Mouse (Mus musculus) MEL (cell line): ENCODE measurements around the gene Cacng3.

Experiments
- BHLHE40 ChIP-seq: IDR thresholded peaks from 2 replicates; pipeline ENCODE4 v1.6.1; 2012; ENCODE audit warnings: low read depth, mild to moderate bottlenecking, inconsistent platforms, low read length, improper control_type of control experiment, borderline replicate concordance
- CTCF ChIP-seq, 3 experiments: IDR thresholded peaks in 2 of 3; conservative IDR thresholded peaks in 1 of 3; 2 replicates each; pipeline ENCODE4 v1.5.1; 2011 to 2012; ENCODE audit warnings: low read length in 3 of 3, low read depth in 2 of 3, mild to moderate bottlenecking in 2 of 3, improper control_type of control experiment in 1 of 3, inconsistent platforms in 1 of 3, mixed read lengths in 1 of 3, moderate library complexity in 1 of 3; ENCODE audit not compliant: control insufficient read depth in 1 of 3, insufficient read depth in 1 of 3, poor library complexity in 1 of 3, severe bottlenecking in 1 of 3
- E2F4 ChIP-seq: IDR thresholded peaks from 2 replicates; pipeline ENCODE4 v1.6.1; 2011; ENCODE audit warnings: low read depth, low read length, improper control_type of control experiment, borderline replicate concordance
- GABPA ChIP-seq: IDR thresholded peaks from 2 replicates; pipeline ENCODE4 v1.6.1; 2012; ENCODE audit warnings: low read depth, mild to moderate bottlenecking, inconsistent platforms, low read length, improper control_type of control experiment, moderate library complexity
- HCFC1 ChIP-seq: IDR thresholded peaks from 2 replicates; pipeline ENCODE4 v1.6.1; 2012; ENCODE audit warnings: low read depth, mild to moderate bottlenecking, inconsistent platforms, low read length, improper control_type of control experiment, moderate library complexity
- MXI1 ChIP-seq: IDR thresholded peaks from 2 replicates; pipeline ENCODE4 v1.6.1; 2011; ENCODE audit warnings: mild to moderate bottlenecking, low read depth, low read length, improper control_type of control experiment
- POLR2A ChIP-seq, 2 experiments: IDR thresholded peaks; 2 replicates each; pipeline ENCODE4 v1.6.1; 2011 to 2012; ENCODE audit warnings: low read length in 2 of 2, mild to moderate bottlenecking in 2 of 2, control low read depth in 1 of 2, improper control_type of control experiment in 1 of 2, low read depth in 1 of 2, moderate library complexity in 1 of 2; ENCODE audit not compliant: control insufficient read depth in 1 of 2, insufficient read depth in 1 of 2, poor library complexity in 1 of 2
- TAL1 ChIP-seq: IDR thresholded peaks from 2 replicates; pipeline ENCODE4 v1.6.1; 2012; ENCODE audit warnings: mild to moderate bottlenecking, inconsistent platforms, low read length, moderate library complexity, mixed read lengths
- USF1 ChIP-seq: IDR thresholded peaks from 2 replicates; pipeline ENCODE4 v1.6.1; 2014; ENCODE audit warnings: low read depth, mild to moderate bottlenecking, inconsistent platforms, low read length, improper control_type of control experiment, moderate library complexity
- USF2 ChIP-seq, 2 experiments: IDR thresholded peaks; 2 replicates each; pipeline ENCODE4 v1.6.1; 2011 to 2012; ENCODE audit warnings: improper control_type of control experiment in 2 of 2, low read length in 2 of 2, borderline replicate concordance in 1 of 2, inconsistent platforms in 1 of 2, low read depth in 1 of 2, mild to moderate bottlenecking in 1 of 2; ENCODE audit not compliant: insufficient read depth in 1 of 2

DNA sequence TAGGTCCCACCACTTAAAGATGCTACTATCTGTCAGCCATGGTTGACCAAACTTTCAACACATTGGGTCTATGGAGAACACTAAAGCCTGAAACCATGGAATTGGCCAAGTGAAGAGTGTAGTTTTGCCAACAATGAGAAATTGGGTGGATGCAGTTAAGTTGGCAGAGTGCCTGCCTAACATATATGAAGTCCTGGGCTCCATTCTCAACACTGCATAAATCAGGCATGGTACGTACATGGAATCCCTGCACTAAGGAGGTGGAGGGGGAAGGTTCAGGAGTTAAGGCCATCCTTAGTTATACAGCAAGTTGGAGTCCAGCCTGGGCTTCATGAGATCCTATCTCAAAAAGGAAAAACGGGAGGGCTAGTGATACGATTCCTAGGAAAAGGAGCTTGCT lies 17.8 kb upstream of the Cacng3 start:
- TF ChIP-seq USF1 (no peak), BHLHE40 (no peak), CTCF (IDR thresholded peaks at IDR 0.05 in 2 of 3, conservative IDR thresholded peaks at IDR 0.05 in 1 of 3; ENCODE audit: control insufficient read depth in 1 of 3, insufficient read depth in 1 of 3, low read depth in 2 of 3, low read length in 3 of 3, poor library complexity in 1 of 3, severe bottlenecking in 1 of 3) (no peak), E2F4 (no peak), HCFC1 (no peak), USF2 (IDR thresholded peaks at IDR 0.05; ENCODE audit: borderline replicate concordance in 1 of 2, insufficient read depth in 1 of 2, low read depth in 1 of 2, low read length in 2 of 2) (no peak), GABPA (no peak), TAL1 (no peak), POLR2A (IDR thresholded peaks at IDR 0.05; ENCODE audit: control insufficient read depth in 1 of 2, insufficient read depth in 1 of 2, low read depth in 1 of 2, low read length in 2 of 2, poor library complexity in 1 of 2) (no peak), MXI1 (no peak)
